Mouse (Mus musculus) lung, postnatal 0 days (tissue): Measurements from ENCODE around the gene Inip. TPM values are rescaled to one million over a fixed set of nuclear protein-coding genes. Genes with fewer than 3 reads are reported as not detected.
A peak's percentile ranks its signal among the peaks of the same experiment; 100 is the strongest.

Experiments
- ATAC-seq: fragments of 200-750 bp; cut with Nextera tagmentation; 2 replicates; pipeline ENCODE4 v1.8.0; 2017; ENCODE audit warnings: moderate library complexity
- DNase-seq: peaks from one replicate; pipeline ENCODE4 v3.0.0-alpha.2; 2016; ENCODE audit warnings: low spot score
- H3K27ac ChIP-seq: fragments of 300-500 bp; sonication (generic); 2 replicates; pipeline ENCODE4 v1.5.1; 2014; ENCODE audit warnings: antibody characterized with exemption, mild to moderate bottlenecking, low read length, mixed read lengths
- H3K27me3 ChIP-seq: fragments of 300-500 bp; sonication (generic); replicated peaks from 2 replicates; pipeline ENCODE4 v1.6.1; 2014; ENCODE audit warnings: low read length, mixed read lengths; ENCODE audit not compliant: insufficient read depth
- H3K36me3 ChIP-seq: fragments of 300-500 bp; sonication (generic); 2 replicates; pipeline ENCODE4 v1.6.1; 2014; ENCODE audit warnings: low read length, mixed read lengths; ENCODE audit not compliant: insufficient read depth
- H3K4me1 ChIP-seq: fragments of 300-500 bp; sonication (generic); 2 replicates; pipeline ENCODE4 v1.6.1; 2014; ENCODE audit warnings: antibody characterized with exemption, low read depth, low read length, mixed read lengths; ENCODE audit not compliant: insufficient read depth
- H3K4me2 ChIP-seq: fragments of 300-500 bp; sonication (generic); replicated peaks from 2 replicates; pipeline ENCODE4 v1.6.1; 2014; ENCODE audit warnings: low read depth, mild to moderate bottlenecking, low read length, moderate library complexity, mixed read lengths
- H3K4me3 ChIP-seq: fragments of 300-500 bp; sonication (generic); 2 replicates; pipeline ENCODE4 v1.5.1; 2014; ENCODE audit warnings: low read depth, low read length
- H3K9ac ChIP-seq: fragments of 300-500 bp; sonication (generic); replicated peaks from 2 replicates; pipeline ENCODE4 v1.6.1; 2014; ENCODE audit warnings: low read depth, mild to moderate bottlenecking
- H3K9me3 ChIP-seq: fragments of 300-500 bp; sonication (generic); 2 replicates; pipeline ENCODE4 v1.6.1; 2016; ENCODE audit warnings: low read length, mixed read lengths
- CTCF ChIP-seq: IDR thresholded peaks from 2 replicates; pipeline ENCODE4 v1.5.1; 2016; ENCODE audit warnings: antibody characterized with exemption, mild to moderate bottlenecking
- EP300 ChIP-seq: IDR thresholded peaks from 2 replicates; pipeline ENCODE4 v1.6.1; 2016; ENCODE audit warnings: antibody characterized with exemption, mild to moderate bottlenecking, control low read depth
- WGBS: fragments of 180-500 bp; shearing (Covaris S2); extraction: QIAGEN DNeasy Blood & Tissue Kit; methylation state at CpG from one replicate; pipeline ENCODE4 v1.1.7; 2014; 5-methylcytosine and 5-hydroxymethylcytosine counted together
- polyA plus RNA-seq: library from polyadenylated mRNA; unstranded; fragments of >200 nt; fragmentation: Nextera tagmentation; extraction: Ambion mirVana; gene quantifications from 2 replicates; pipeline ENCODE4 v1.2.1, GENCODE M21; 2015

Inip gene
- polyA plus RNA-seq, 1 experiment from 2014 or later = 26.8 TPM

GRCm38 (mm10) chr4:59760016-59760415 lies 41.4 kb downstream of the Inip start:
- ATAC-seq (no peak; the same call in 1 of the 2 replicates), DNase-seq (no peak)
- Histone ChIP-seq H3K36me3 (no peaks in the 10 kb centered on the region), H3K9me3 (no peaks in the 10 kb centered on the region), H3K4me3 (no peak overlapping the region), H3K27me3 (no peaks in the 10 kb centered on the region), H3K9ac (no peak overlapping the region), H3K4me1 (peaks cover 16% of the 10 kb centered on the region; the same call in 1 of the 2 replicates), H3K27ac (peak overlapping the region; percentile 71), H3K4me2 (no peak overlapping the region)
- TF ChIP-seq EP300 (no peak), CTCF (peak; percentile 48)
- 68% methylated on average over 4 of the region's 4 CpGs for WGBS

GRCm38 (mm10) chr4:59757452-59758435 lies 43.6 kb downstream of the Inip start:
- Histone ChIP-seq H3K4me1 (peaks cover 16% of the 10 kb centered on the region; the same call in 1 of the 2 replicates), H3K9me3 (no peaks in the 10 kb centered on the region), H3K27me3 (no peaks in the 10 kb centered on the region), H3K4me2 (no peak overlapping the region), H3K4me3 (no peak overlapping the region), H3K27ac (0 out of 2 replicates have a peak overlapping the region, but pooled peaks have one; percentile 43), H3K36me3 (no peaks in the 10 kb centered on the region), H3K9ac (no peak overlapping the region)
- TF ChIP-seq CTCF (no peak), EP300 (no peak)
- WGBS = 68% methylated on average over 12 of the region's 12 CpGs
- no peak for ATAC-seq
- peak; percentile 48 for DNase-seq

GRCm38 (mm10) chr4:59756332-59757082 lies 44.9 kb downstream of the Inip start:
- DNase-seq (peak; percentile 77), ATAC-seq (peak; percentile 51)
- WGBS = 58% methylated on average over 9 of the region's 9 CpGs
- Histone ChIP-seq H3K27me3 (no peaks in the 10 kb centered on the region), H3K9ac (no peak overlapping the region), H3K36me3 (no peaks in the 10 kb centered on the region), H3K9me3 (no peaks in the 10 kb centered on the region), H3K4me2 (no peak overlapping the region), H3K27ac (0 out of 2 replicates have a peak overlapping the region, but pooled peaks have one; percentile 43), H3K4me3 (no peak overlapping the region), H3K4me1 (peaks cover 16% of the 10 kb centered on the region; the same call in 1 of the 2 replicates)
- TF ChIP-seq EP300 (peak; percentile 55; the same call in 1 of the 2 replicates), CTCF (no peak)

DNA sequence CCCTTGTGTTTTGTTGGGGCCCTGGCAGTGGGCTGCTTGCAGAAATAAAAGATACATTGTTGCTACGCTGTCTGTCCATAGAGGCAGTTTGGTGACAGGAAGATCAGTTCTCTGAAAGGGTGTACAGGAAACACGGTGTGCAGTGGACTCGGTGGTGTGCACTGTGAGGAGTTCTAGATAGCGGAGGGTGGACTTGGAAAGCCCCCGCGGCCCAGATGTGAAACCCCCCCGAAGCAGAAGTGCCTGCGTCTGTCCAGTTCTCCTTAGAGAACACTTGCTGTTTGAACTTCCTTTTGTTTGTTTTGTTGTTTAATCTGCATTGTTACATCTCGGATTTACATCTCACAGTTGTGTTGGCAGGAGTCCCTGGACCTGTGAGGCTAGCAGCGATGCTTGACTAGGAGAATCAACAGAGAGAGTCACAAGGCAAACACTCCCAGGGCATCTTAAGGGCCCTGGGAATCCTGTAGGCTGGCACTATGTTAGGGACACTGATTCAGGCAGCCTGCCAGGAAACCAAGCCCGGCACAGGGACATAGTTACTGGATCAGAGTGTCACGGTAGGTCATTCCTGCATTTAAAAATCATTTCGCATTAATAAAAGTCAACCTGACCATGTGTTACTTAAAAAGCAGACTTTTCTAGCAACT lies 47.8 kb downstream of the Inip start:
- H3K4me3 ChIP-seq = no peak overlapping the region
- no peaks in the 10 kb centered on the region for H3K9me3 ChIP-seq
- WGBS = 29% methylated on average over 13 of the region's 13 CpGs
- DNase-seq (peak; percentile 92), ATAC-seq (peak; percentile 90)
- no peaks in the 10 kb centered on the region for H3K27me3 ChIP-seq
- H3K4me2 ChIP-seq = peak overlapping the region; percentile 22; the same call in 1 of the 2 replicates
- TF ChIP-seq EP300 (peak; percentile 91), CTCF (no peak)
- peaks cover 7% of the 10 kb centered on the region; the same call in 1 of the 2 replicates for H3K4me1 ChIP-seq
- H3K36me3 ChIP-seq = no peaks in the 10 kb centered on the region
- H3K27ac ChIP-seq = no peak overlapping the region
- H3K9ac ChIP-seq = no peak overlapping the region

DNA sequence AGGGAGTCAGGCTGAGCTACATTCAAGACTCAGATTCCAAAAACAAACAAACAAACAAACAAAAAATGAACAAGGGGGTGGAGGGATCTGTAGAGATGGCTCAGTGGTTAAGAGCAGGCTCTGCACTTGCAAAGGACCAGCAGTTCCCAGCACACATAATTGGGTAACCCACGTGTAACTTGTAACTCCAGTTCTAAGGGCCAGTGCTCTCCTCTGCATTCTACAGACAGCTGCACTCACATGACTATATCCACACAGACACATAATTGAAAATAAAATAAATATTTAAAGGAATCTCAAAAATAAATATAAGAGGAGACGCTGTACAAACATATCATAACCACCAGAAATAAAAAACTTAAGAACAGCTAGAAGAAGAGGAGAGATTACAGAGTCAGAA lies 61.5 kb downstream of the Inip start:
- TF ChIP-seq EP300 = no peak
- no peak for TF ChIP-seq CTCF
- ATAC-seq (no peak), DNase-seq (no peak)
- H3K27ac ChIP-seq = no peak overlapping the region
- H3K9me3 ChIP-seq = no peaks in the 10 kb centered on the region
- H3K4me3 ChIP-seq = no peak overlapping the region
- H3K4me2 ChIP-seq = no peak overlapping the region
- no peaks in the 10 kb centered on the region for H3K4me1 ChIP-seq
- H3K9ac ChIP-seq = no peak overlapping the region
- no peaks in the 10 kb centered on the region for H3K36me3 ChIP-seq
- WGBS = 38% methylated on average over 2 of the region's 2 CpGs
- no peaks in the 10 kb centered on the region for H3K27me3 ChIP-seq
